Mouse (Mus musculus) megakaryocyte, embryonic 14.5 days (primary cell): ENCODE measurements at regions not wholly inside any gene's neighbourhood (a gene's known extent, or its start where the extent isn't known, plus 50 kb on each side); places are given as distances from the start of the nearest gene placed in this dataset.

Experiments used
- FLI1 ChIP-seq: IDR thresholded peaks from 2 replicates; pipeline ENCODE4 v1.6.1; 2012; ENCODE audit warnings: low read length, inconsistent platforms, mixed read lengths
- GATA1 ChIP-seq: IDR thresholded peaks from 3 replicates; pipeline ENCODE4 v1.6.1; 2012; ENCODE audit warnings: mixed read lengths, low read length, inconsistent platforms, borderline replicate concordance

DNA sequence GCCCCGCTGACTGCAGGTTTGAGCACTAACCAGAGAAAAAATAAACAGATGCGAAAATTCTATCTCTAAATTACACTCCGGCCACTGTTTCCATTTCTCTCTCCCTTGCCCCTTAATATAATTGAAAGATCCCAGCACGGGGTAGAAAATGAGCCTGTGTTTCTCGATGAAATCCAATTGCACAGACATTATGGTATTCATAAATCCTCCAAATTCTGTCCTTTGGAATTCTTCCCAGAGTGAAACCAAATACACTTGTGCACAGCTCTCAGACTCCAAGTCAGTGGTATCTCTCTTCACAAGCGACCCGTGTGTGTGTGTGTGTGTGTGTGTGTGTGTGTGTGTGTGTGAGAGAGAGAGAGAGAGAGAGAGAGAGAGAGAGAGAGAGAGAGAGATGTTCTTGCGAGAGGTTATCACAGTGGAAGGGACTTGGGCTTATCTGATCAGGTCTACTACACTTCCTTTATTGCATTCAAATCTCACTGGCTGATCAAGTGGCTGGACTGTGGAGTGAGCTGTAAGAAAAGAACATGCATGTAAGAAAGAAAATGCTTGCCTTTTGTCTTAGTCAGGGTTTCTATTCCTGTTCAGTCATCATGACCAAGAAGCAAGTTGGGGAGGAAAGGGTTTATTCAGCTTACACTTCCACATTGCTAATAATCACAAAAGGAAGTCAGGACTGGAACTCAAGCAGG, 529.6 kb upstream of the Gm19410 start:
- TF ChIP-seq GATA1 (no peak), FLI1 (no peak)
